Mouse (Mus musculus) urinary bladder, postnatal 36 days (tissue): ENCODE results near the gene Arl6.

ENCODE experiments used
- DNase-seq, 2 experiments: peaks; one replicate each; pipeline ENCODE4 v3.0.0; 2022; ENCODE audit warnings: low spot score in 2 of 2, mixed read lengths in 1 of 2

Arl6 gene

GRCm38 (mm10) chr16:59587816-59588215 lies 51.4 kb downstream of the Arl6 start:
- no peak for DNase-seq

GRCm38 (mm10) chr16:59586911-59587310 lies 52.3 kb downstream of the Arl6 start:
- DNase-seq = no peak

- DNase-seq = no peak
Measured at GRCm38 (mm10) chr16:59586276-59586675, 52.9 kb downstream of the Arl6 start.

GRCm38 (mm10) chr16:59585706-59586244 lies 53.4 kb downstream of the Arl6 start:
- no peak for DNase-seq

GRCm38 (mm10) chr16:59583515-59583914 lies 55.7 kb downstream of the Arl6 start:
- peak in 1 of 2 experiments; percentile 55 for DNase-seq

- no peak for DNase-seq
Measured at GRCm38 (mm10) chr16:59579237-59579636, 60.0 kb downstream of the Arl6 start.

GRCm38 (mm10) chr16:59573961-59574360 lies 65.2 kb downstream of the Arl6 start:
- no peak for DNase-seq

- DNase-seq = no peak
Measured at GRCm38 (mm10) chr16:59572685-59573084, 66.5 kb downstream of the Arl6 start.

GRCm38 (mm10) chr16:59570807-59571206 lies 68.4 kb downstream of the Arl6 start:
- DNase-seq = no peak

GRCm38 (mm10) chr16:59569837-59570236 lies 69.4 kb downstream of the Arl6 start:
- DNase-seq = no peak

- no peak for DNase-seq
Measured at GRCm38 (mm10) chr16:59567721-59568381, 71.3 kb downstream of the Arl6 start.

- DNase-seq = no peak
Measured at GRCm38 (mm10) chr16:59566437-59566836, 72.8 kb downstream of the Arl6 start.

GRCm38 (mm10) chr16:59565631-59566030 lies 73.6 kb downstream of the Arl6 start:
- DNase-seq = no peak

GRCm38 (mm10) chr16:59564025-59564424 lies 75.2 kb downstream of the Arl6 start:
- DNase-seq = no peak
